Mouse (Mus musculus) T-cell, adult 2 months (primary cell): ENCODE results near the gene Zfp3.
"Not testable (repeated sequence)": the region's sequence is repeated elsewhere in the genome, so short reads cannot be mapped to it uniquely, and the experiment has no call there.

ENCODE experiments used
- DNase-seq: peaks from one replicate; pipeline ENCODE4 v3.0.0; 2022; ENCODE audit warnings: low spot score

Zfp3 gene

GRCm38 (mm10) chr11:70755645-70756044, 8.4 kb upstream of the Zfp3 start:
- DNase-seq, result peak; percentile 75

DNA sequence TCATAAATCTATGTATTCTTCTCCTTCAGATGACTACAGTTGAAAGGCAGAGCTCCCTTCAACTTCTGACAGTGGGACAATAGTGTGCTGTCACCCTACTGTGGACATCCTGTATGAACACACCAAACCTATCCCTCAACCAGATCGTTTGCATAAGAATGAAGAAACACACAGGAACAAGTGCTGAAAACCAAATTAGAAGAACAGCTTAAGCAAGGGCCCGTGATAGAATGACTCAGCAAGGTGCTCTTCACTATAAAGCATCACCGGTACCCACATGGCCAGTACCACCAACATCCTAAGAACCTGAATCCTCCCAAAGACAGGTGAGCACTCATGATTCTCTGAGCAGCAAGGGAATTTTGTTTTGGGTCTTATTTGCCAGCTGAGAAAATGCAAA, 3.6 kb upstream of the Zfp3 start:
- not testable (repeated sequence) for DNase-seq

GRCm38 (mm10) chr11:70762641-70763040, 1.4 kb upstream of the Zfp3 start:
- peak; percentile 72 for DNase-seq

DNA sequence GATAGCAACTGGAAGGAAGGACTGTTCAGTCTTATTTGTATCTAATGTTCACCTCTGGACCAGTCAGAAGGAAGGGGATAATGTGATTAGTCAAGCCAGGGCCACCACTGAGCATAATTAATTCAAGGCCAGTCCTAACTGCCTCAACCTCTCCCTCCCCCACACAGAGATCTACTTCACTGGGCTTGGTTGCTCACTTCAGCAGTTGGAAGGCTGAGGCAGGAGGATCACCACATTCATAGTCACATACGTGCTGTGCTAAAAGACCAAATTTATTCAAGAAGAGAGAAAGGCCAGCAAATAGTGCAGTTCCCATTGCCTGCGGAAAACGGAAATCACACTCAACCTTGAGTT, 450 bp upstream of the Zfp3 start:
- no peak for DNase-seq

DNA sequence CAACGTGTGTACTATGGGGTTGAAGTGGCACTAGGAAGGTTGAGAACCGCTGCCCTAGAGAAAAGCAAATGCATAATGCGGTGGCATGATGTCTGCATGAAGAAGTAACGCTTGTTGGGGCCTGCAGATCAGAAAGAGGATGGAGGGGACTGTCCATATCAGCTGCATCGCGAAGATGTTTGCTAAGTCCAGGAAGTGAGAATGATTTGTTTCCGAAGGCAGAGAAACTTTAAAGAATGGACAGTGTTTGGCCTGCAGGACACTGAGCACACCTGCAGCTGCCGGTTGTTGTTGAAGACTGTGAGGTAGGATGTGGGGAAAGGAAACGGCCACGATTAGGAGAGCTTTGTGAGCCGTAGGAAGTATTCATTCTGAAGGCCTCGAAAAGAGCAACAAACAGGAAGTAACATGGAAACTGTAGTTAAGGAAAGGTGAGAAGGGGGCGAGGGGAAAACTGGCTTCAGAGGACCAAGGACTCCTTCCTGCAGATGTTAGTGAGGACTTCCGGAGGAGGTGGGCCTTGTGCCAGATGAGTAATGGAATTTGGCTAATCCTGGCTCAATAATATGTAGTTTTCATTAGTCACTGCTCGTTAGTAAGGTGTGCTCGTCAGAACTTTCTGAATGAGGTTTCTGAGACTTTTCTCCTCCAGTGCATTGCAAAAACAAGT, 1.9 kb downstream of the Zfp3 start:
- peak; percentile 32 for DNase-seq

DNA sequence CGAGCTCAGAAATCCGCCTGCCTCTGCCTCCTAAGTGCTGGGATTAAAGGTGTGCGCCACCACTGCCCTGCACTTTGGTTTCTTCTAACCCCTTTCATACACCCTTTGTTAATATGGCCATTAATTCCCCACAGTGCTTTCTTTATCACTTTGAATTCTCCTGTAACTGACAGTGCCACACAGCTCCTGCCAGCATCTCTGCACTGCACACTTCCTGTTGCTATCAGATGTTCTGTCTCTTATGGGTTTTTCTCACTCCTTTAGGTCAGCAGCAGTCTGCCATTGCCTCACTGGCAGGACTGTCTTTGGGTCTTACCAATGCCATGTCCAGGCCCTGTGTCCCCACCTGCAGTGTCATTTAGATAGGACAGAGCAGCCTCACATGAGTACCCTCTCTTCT, 6.8 kb downstream of the Zfp3 start:
- no peak for DNase-seq

DNA sequence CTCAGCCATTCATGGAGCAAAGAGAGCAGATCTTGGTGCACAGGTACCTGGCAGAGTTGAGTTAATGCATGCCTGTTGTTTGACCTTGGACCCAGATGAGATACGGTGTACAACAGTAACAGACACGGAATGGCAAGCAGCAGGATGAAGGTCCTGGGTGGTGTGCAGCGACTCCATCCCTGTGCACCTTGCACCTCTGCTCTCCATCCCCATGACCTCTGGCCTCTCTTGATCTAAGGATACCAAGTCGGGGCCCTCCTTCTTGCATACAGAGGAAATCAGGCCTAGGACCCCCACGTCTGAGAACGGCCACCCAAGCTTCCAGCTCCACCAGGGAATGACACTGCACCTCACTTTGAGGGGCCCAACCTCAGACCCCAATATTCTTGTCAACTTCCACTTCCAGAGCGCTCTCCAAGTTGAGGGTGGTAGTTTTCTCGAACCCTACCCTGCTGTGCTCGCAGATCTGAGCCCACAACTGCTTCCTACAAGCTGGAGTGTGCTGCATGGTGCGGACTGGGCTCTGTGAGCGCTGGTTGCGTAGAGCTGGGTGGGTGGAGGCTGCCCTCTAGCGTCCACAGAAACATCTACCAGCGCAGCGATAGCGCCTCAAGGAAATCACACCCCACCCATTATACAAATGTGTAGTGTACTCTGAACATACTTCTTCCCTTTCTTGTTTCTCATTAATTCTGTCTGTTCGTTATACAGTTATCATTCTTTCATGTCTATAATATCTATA, 13.0 kb downstream of the Zfp3 start:
- DNase-seq, result peak; percentile 81

GRCm38 (mm10) chr11:70777634-70778033, 13.6 kb downstream of the Zfp3 start:
- no peak for DNase-seq

DNA sequence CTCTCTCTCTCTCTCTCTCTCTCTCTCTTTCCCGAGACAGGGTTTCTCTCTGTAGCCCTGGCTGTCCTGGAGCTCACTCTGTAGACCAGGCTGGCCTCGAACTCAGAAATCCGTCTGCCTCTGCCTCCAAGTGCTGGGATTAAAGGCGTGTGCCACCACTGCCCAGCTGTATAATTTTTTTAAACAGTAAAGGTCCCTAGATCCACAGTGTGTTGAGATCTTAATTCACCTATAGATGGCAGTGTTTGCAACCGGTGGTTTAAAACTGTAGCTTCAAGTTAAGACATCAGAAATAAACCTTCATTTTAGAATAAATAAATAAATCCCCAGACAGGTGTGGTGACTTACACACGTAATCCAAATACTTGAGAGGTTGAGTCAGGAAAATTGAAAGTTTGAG, 14.0 kb downstream of the Zfp3 start:
- not testable (repeated sequence) for DNase-seq

DNA sequence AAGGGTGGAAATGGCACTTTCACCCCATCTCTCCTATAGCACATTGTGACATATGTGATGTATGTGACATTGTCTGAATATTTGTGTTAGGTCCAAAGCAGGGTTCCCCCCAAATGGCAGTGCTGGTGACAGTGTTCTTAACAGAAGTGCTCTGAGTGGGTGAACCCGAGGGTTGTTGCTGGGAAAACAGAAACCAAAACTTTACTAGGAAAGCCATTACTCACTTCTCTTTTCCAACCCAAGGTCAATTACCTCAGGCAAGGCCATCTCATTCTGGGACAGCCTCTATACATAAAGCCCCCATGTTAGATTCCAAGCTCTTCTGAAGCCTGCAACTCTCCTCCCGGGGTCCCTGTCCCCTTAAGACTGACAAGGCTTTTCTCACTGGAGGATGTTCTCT, 21.9 kb downstream of the Zfp3 start:
- DNase-seq, result no peak

DNA sequence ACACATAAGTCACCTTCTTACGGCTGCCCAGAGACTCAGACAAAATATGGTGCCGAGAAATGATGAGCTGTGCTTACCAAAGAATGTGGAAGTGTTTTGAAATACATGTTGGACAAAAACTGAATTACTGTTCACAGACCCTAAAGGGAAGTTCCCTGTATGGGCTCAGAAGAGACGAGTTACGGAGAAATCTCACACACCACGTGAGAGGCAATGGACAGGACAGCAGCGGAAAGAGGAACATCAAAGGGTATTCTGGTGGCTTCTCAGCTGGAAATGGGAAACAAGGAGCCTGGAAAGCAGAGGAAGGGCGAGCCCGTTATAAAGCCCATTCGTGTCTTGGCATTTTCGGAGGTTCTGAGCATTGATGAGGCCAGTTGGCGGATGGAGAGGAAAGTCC, 23.0 kb downstream of the Zfp3 start:
- no peak for DNase-seq

- DNase-seq, result peak; percentile 60
These were observed 25.1 kb downstream of the Zfp3 start for GRCm38 (mm10) chr11:70788972-70789655.

DNA sequence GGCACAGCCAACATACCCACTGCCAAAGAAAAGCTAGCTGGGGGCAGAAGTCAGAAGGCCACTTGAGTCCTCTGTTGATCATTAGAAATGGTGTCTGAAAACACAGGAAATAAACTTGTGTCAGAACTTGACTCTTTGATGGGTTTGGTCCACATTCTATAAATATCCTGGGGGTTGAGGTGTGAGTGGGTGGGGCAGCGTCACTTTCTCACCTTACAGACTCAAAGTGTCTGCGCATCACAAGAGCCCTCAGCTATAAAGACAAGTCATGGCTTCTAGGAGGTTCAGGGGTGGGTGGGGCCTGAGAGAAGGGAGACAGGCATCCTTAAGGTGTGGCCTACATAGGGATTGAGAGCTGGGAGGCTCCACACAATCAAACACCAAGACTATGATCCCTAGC, 26.4 kb downstream of the Zfp3 start:
- peak; percentile 55 for DNase-seq

GRCm38 (mm10) chr11:70790874-70791551, 27.0 kb downstream of the Zfp3 start:
- no peak for DNase-seq

DNA sequence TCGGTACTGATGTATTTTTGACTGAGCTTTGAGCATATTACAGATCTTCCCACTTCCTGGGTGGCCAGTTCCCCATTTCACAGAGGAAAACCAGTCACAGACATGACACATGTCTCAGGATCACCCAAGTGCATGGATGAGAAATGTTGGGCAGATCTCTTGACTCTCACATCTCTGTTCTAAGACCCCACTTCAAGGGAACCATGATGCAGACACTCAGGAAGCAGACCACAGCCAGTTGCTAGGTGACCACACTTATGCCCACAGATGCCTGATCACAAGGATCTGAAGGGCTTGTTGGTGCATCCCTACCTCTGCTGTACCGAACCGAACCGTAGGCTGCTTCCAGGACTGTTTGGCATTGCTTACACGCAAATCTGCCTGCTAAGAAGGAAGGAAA, 27.7 kb downstream of the Zfp3 start:
- DNase-seq, result peak; percentile 51

DNA sequence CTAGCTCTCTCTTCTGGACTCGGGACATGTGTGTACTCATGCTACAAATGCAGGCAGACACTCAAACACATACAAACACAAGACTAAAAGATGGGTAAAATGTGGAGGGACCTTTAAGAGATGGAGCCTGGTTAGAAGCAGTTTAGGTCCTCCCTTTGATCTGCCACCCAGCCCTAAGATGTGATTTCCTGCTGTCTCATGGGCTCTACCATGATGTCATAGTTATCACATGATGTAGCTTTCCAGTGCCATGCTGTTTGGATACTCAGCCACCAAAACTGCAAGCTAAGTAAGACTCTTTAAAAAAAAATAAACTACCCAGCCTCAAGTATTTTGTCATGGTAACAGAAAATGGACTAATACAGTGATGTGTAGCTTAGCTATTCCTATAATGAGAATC, 28.4 kb downstream of the Zfp3 start:
- DNase-seq, result peak; percentile 71

DNA sequence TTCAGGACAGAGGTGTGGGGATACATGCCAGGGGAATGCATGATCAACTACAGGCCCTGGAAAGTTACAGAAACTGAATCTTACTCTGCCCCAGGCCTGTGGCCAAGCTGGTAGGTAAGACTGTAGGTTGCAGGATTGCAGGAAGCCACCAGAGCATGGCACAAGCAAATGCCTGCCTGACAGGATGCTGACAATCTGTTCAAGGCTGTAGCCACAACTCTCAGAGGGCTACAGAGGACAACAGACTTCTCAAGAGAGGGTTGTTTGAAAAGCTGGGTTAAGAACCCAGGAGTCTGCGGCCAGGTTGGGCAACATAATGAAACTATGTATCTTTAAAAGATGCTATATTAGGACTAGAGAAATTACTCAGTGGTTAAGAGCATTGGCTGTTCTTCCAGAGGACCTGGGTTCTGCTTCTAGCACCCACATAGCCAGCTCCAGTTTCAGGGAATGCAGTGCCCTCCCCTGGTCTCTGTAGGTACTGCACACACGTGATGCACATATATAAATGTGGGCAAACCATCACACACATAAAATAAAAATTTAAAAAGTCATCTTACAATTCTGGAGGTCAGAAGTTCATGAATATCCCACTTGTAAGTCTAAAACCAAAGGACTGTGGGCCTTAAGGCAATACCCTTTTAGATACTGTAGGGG, 38.3 kb downstream of the Zfp3 start:
- DNase-seq, result no peak

DNA sequence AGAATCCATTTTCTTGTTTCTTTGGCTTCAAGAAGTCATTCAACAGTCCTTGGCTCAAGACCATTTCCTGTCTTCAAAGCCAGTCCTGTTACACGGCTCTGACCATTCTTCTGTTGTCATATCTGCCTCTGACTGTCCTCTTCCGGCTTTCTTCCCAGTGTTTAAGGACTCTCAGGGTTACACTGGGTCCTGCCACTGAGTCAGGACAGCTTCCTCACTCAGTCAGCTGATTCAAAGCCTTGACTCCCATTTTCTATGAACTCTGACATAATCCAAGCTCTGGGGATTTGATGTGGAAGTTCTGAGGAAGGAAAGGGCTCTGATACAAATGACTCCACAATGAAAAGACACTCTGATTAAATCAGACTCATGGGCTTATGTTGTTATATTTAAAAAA, 38.9 kb downstream of the Zfp3 start:
- no peak for DNase-seq

DNA sequence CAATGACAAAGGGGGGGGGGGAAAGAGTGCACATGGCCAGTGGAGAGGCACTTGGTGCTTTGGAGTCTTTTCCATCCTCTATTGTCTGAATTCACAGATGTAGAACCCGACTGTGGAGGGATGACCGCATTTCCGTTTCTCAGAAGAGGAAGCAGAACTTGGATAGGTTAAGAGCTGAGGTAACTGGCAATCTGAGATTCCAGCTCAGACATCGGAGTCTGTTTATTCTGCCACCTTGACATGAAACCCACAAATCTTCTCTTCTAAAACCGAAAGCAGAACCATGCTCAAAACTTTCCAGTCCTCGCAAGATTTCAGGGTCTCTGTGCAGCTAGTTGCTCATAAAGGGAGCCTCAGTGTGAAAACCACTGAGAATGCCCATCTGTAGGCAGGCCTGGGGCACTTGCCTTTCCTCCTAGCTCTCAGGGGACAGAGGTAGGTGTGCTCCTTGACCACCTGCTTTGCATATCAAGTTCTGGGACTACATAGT, 39.7 kb downstream of the Zfp3 start:
- DNase-seq, result peak; percentile 67

DNA sequence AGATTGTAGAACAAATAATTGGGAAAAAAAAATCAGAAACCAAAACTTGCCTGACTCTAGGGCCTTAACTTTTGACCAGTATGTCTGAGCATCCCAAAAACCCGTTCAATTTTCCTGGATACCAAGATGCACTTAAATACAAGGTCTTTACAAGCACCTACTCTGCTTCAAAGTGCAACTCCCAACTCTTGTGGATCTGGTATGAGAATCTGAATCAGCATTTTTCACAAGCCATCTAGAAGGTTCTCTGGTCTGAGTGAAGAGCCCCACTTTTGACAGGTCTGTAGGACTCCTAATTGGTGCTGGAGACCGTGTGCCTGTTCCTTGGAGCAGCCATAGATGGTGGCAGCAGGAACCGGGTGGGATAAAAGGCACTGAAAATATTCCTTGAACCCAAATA, 40.4 kb downstream of the Zfp3 start:
- no peak for DNase-seq

- DNase-seq, result peak; percentile 7
These were observed 41.7 kb downstream of the Zfp3 start for GRCm38 (mm10) chr11:70805641-70806175.

DNA sequence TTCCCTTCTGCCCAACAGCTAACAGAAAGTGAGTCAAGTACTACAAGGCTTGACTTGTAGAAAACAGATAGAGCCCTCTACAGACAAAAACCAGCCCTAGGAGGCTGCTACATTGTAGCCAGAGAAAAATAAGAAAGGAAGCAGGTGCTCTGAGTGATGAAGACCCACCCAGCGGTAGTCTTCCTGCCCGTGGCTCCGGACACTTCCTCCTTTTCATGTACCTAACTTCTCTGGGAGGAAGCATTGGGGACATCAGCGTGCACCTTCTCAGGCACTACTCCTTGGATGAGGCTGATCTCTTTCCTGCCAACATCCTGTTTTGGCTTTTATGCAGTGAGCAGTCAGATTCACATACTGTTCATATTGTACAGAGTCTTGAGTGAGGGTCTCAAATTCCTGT, 42.7 kb downstream of the Zfp3 start:
- no peak for DNase-seq
